Mouse (Mus musculus): Measurements from ENCODE around the gene Lamb1.

The Lamb1 gene

DNA sequence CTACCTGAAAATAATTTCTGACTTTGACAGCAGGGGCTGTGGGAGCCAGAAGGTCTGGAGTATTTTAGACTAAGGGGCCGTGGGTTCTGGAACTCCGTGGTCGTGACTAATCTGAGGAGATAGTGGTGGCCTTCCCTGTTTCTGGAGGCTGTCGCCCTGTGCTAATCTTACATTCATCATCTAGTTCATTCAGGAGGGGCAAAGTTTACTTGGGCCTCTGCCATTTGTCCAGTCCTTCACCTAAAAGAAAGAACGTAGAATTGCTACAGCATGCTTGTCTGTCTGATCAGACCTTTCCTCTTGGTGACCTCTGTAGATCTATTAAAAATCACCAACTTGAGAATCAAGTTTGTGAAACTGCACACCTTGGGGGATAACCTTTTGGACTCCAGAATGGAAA, 17.2 kb downstream of the Lamb1 start:
- DNase-seq (ENCODE audit: low read depth in 2 of 2, low spot score in 2 of 2): no peak

DNA sequence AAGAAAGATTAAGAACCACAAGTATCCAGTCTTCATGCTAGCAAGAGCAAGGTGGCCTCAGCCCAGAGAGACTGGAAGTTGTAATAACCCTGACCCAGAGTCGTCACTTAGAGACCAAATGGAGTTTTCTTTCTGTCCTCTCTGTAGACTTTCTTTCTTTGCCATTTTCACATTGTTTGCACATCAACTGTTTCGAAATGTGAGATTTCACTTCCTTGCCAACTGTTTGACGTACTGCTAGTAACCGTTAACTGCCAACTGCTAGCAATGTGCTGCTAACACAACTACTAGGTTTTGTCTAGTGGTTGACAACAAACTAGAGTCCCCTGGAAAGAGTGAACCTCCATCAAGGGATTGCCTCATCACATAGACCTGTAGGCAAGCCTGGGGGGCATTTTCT, 18.1 kb downstream of the Lamb1 start:
- no peak for DNase-seq (ENCODE audit: low read depth in 2 of 2, low spot score in 2 of 2)

DNA sequence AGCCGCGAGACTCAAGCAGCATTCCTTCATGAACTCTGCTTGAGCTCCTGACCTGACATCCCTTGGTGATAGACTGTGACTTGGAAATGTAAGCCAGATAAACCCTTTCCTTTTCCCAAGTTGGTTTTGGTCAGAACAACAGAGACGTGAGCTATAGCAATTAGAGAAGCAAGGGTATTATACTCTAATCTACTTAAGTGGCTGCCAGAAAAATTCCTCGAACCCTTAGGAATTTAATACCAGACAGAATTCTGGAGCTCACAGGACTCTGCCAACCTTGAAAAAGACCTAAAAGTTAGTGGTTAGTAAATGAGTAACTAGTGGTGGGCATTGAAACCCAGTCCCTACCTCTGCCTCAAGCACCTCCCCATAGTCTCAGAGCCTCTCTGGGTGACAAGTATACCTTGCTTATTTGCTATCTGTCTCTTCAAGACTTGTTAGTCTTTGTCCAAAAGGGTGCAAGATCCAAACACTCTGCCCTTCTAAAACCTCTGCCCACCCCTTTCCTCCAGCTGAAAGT, 18.6 kb downstream of the Lamb1 start:
- DNase-seq (ENCODE audit: low read depth in 2 of 2, low spot score in 2 of 2): no peak

DNA sequence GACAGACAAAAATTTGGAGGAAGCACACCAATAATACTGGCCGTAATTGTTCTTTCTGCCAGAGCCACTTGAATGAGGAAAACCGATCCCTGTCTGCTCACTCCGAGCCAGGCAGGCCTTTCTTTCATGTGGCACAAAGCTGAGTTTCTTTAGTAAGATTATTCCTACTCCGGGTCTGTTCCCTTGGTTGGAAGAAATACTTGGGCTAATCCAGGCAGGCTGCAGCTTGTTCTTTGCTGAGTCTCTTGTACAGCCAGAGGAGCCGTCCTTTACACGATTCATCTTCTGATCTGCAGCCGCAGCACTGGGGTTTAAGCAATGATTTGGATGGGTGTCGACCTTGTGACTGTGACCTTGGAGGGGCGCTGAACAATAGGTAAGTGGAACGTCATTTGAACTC, 24.0 kb downstream of the Lamb1 start:
- no peak for DNase-seq (ENCODE audit: low read depth in 2 of 2, low spot score in 2 of 2)

DNA sequence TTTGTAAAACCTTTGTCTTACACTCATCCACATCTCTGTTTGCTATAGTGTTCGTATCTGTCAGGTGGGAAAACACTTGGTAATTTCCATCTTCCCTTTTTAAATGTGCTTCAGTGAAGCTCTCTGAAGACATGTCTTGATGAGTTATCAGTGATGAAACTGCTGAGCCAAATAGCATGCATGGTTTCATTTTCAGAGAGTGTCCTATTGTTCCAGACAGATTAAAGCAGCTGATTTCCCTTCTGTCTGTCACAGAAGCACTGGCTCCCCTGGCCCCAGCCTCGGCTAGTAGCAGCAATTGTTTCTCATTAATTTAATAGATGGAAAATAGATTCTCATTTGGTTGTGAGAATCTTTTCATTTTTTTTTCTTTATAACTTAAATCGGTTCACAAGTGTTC, 25.9 kb downstream of the Lamb1 start:
- DNase-seq (ENCODE audit: low read depth in 2 of 2, low spot score in 2 of 2): no peak

DNA sequence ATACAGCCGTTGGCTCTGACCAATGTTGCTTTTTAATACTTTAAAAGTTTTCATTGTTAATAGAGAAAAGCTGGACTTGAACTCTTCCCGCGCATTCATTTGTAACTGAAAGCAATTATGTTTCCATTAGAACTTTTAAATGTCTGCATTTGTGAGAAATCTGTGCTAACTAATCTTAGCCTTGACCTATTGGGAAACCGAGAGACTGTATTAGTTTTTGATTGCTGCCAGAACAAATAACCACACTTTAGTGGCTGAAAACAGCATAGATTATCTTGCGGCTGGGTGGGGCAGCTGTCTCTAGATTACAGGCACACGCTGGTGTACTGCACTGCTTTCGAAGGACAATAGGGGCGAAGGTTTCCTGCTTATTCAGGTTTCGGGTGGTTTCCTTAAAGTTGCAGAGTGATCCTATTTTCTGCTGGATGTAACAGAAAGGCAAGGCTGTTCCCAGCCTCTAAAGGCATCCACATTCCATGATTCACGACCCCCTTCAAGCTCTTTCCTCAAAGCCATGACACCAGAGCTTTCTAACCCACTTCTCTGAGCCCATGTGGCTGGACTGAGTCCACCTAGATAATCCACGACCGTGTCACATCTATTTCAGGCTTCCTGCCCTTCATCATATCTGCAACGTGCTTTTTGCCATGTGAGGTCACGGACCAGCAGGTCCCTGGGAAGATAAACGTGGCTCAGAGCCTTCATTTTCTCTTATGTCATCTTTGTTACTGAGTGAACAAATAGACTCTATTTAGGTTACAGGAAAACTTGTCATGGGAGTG, 28.5 kb downstream of the Lamb1 start:
- DNase-seq (ENCODE audit: low read depth in 2 of 2, low spot score in 2 of 2): no peak

DNA sequence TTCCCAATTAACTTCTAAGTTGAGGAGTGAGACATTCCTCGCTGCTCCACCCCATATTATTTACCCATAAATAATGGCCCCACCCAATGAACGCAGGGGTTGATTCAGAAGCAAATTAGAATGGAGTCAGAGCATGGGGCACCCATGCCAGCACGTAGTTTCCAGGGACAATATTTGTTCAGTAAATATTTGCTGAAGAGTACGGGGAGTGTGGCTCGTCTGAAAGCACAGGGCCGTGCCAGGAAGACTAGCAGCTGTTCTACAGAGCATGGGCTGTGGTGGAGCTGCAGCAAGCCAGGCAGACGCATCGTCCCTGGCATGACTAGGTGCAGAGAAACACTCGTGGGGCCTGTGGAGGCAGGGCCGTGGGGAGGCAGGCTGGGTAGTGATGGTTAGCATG, 29.5 kb downstream of the Lamb1 start:
- no peak for DNase-seq (ENCODE audit: low read depth in 2 of 2, low spot score in 2 of 2)

DNA sequence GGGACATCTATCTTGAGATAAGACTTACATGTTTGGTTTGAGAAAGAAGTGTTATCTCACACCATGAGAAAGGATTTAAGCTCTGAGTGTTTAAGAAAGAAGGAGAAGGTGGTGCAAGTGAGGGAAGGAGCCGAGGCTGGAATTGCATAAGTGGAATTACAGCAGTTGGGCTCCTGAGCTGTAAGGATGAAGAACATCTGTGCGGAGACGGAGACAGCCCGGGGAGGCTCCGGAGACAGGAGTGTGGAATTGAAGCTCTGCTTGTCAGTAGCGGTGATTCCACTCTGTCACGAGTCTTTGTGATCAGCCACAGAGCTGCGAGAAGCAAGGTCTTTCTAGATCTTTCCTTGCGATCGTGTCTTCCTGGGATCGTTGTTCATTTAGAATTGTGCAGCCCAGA, 30.0 kb downstream of the Lamb1 start:
- DNase-seq (ENCODE audit: low read depth in 2 of 2, low spot score in 2 of 2): no peak

DNA sequence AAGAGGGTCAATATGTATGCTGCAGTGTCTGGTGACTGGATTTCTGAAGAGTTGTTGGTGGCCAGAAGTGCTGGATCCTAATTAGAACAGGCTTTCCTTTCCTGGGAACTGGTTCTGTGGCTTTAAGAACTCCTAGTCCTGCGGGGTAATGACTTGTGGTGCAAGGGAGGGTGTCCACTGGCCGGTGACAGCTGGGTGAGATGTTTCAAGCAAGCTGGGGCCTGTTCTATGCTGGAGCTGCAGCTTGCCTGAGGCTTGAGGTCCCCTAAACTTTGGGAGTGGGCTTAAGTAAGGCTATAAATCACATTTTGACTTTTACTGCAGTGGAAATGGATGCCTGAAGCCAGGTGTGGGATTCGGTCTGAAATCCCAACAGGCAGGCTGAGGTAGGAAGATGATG, 30.5 kb downstream of the Lamb1 start:
- DNase-seq (ENCODE audit: low read depth in 2 of 2, low spot score in 2 of 2): no peak

DNA sequence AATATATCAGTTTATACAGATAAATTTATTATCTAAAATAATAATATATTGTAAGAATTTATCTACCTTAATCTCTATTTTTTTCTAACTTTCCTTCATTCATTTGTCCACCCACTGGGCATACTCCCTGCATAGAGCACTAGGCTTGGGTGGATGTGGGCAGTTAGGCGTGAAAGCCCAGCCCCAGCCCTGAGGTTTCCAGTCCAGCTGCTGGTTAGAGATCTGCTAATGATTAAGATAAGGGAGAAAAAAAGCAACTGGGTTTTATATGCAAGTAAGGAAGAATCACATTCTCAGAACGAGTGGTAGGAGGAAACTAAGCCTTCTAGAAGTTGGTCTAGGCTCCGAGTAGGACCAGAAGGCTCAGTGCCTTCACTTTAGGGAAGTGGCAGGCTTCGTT, 31.1 kb downstream of the Lamb1 start:
- no peak for DNase-seq (ENCODE audit: low read depth in 2 of 2, low spot score in 2 of 2)

DNA sequence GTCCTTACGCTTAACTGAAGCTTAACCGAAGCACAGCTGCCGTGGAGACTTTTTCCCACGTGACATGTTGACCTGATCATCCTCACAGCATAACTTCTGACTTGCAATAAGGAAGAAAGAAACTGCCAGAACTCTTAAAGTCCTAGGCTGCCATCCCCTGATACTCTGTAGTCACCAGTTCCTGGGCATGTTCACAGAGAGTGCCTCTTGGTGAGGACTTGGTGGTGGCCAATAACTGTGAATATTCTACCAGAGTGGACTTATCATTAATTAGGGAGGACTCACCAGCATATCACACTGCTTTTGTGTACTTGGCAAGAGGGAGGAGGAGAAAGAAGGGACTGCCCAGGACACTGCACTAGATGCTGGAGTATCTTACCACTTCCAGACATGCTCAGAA, 33.1 kb downstream of the Lamb1 start:
- no peak for DNase-seq (ENCODE audit: low read depth in 2 of 2, low spot score in 2 of 2)

DNA sequence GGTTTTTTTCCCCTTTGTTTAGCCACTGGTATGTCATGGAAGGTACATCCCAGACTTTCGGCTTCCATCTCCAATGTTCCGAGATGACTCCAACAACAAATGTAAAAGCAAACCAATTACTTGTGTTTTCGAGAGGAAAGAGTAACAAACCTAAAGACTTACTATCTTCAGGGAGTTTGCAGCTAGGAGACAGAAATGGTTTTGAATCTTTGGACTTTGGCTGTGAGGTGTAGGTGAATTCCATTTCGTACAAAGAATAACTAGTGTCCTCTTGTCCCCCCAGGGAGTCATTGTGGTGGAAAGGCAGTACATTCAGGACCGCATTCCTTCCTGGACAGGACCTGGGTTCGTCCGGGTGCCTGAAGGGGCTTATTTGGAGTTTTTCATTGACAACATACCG, 33.5 kb downstream of the Lamb1 start:
- no peak for DNase-seq (ENCODE audit: low read depth in 2 of 2, low spot score in 2 of 2)

DNA sequence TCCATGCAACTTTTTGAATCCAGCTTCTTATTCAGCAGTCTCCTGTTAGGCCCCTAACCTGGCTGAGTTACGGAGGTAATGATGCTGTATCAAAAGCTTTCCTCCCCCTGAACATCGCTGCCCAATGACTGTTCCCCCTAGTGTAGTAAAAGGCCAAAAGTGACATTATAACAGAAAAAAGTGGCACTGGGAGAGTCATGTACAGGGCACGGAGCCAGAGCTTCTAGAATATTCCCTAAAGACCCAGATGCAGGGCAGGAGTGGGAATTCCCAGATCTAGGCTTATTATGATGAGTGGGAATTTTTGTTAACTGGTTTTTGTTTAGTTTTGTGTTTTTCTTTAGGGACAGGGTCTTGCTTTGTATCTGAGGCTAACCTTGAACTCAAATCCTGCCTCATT, 34.1 kb downstream of the Lamb1 start:
- no peak for DNase-seq (ENCODE audit: low read depth in 2 of 2, low spot score in 2 of 2)

DNA sequence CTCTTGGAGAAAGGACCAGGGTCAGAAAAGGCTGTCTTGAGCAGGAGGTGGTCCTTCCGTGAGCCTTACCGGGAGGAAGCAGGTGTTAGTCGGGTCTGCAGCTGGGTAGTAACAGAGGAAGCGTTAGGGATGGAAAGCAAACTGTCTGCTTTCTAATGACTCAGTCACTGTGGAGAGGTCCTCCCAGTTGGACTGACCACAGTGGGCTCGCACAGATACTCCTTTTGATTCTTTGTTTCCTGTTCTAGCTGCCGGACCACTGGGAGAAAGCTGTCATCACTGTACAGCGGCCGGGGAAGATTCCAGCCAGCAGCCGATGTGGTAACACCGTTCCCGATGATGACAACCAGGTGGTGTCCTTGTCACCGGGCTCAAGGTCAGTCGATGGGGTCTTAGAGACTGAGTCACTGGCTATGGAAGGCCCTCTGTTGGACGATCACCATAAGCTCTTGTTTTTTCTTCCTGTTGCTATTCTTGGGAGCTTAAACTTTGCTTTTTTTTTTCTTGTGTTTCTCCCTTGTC, 34.7 kb downstream of the Lamb1 start:
- no peak for DNase-seq (ENCODE audit: low read depth in 2 of 2, low spot score in 2 of 2)

DNA sequence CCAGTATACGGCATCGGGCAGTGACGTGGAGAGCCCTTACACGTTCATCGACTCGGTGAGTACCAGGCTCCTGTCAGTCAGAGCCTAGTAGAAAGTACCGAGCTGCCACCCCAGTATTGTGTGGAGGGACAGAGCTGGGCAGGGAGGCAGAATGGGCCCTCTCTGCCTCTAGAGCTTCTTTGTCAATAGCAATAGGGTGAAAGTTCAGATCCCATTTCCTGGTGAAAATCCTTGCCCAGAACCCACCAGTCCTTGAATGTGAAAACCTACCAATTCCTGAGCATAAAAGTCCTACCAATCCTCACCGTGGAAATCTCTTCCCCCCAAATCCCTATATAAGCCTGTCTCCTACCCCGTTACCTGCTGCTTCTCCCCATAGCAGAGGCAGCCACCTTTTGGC, 35.2 kb downstream of the Lamb1 start:
- DNase-seq (ENCODE audit: low read depth in 2 of 2, low spot score in 2 of 2): no peak

DNA sequence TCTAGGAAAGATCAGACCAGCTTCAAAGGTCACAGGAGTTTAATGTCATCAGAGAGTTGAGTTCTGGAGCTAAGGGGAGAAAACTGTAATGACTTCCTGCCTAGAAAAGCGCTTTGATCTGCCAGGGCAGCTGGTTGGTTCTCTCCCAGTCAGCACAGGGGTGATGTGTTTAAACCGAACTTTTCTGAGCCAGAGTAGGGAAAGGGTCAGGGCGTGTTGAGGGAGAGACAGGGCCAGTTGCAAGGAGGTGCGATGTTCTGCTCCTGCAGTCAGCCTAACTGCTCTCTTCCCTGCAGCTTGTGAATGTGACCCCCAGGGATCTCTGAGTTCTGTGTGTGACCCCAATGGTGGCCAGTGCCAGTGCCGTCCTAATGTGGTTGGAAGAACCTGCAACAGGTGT, 37.2 kb downstream of the Lamb1 start:
- no peak for DNase-seq (ENCODE audit: low read depth in 2 of 2, low spot score in 2 of 2)

DNA sequence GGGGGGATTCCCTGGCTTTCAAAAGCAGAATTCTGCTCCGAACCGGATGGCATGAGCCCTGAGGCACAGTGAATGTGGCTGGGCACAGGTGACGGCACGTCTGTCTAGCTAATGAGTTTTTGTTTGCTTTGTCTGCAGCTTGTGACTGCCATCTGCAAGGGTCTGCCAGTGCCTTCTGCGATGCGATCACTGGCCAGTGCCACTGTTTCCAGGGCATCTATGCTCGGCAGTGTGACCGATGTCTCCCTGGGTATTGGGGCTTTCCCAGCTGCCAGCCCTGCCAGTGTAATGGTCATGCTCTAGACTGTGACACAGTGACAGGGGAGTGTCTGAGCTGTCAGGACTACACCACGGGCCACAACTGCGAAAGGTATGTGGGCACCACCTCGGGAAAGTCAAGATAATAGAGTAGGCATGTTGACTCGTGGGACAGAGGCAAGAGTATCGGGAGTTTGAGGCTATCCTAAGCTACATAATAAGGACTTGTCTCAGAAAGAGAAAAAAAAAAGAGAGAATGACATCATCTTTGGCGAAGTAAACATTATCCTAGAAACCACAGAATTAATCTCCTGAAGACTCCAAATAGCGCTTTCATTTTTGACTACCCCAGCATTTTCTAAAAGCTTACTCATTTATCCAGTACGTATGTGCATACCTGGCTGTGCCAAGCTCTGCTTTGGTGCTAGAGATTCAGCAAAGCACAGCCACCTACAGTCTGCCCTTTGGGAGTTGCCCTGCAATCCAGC, 37.9 kb downstream of the Lamb1 start:
- no peak for DNase-seq (ENCODE audit: low read depth in 2 of 2, low spot score in 2 of 2)

DNA sequence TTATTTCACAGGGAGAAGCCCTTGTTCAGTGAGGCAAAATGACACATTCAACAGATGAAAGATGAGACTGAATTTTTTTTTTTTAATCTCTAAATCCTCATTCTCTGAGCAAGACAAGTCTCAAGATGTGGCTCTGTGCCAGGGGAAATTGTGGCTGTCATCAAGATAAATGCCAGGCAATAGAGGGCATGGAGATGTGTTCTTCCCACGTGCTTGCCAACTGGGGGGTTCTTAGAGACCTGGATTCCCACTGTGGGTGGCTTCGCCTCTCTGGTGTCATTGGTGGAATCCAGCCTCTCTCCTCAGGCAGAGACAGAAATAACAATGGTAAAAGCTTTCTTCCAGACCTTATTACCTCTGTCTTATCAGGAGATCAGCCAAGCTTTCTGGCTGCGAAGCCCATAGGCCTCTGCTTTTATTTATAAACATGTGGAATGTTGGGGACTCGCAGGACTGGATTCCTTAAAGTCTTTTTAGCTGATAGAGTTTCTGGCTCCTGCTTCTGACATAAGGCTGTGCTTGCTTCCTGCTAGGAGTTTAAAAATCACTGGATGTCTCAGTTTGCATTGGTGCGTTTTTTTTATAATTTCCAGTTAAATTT, 41.1 kb downstream of the Lamb1 start:
- no peak for DNase-seq (ENCODE audit: low read depth in 2 of 2, low spot score in 2 of 2)

DNA sequence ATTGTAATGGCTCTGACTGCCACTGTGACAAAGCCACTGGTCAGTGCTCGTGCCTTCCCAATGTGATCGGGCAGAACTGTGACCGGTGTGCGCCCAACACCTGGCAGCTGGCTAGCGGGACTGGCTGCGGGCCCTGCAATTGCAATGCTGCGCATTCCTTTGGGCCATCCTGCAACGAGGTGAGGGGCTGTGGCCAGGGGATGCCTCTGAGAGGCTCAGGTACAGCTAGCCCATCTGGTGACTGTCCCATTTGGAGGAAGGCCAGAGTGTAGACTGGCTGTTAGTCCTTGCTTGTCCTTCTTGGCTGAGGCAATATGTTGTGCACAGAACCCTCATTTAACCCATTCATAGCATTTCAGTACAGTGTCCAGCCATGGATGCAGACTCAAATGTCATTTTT, 42.0 kb downstream of the Lamb1 start:
- no peak for DNase-seq (ENCODE audit: low read depth in 2 of 2, low spot score in 2 of 2)

DNA sequence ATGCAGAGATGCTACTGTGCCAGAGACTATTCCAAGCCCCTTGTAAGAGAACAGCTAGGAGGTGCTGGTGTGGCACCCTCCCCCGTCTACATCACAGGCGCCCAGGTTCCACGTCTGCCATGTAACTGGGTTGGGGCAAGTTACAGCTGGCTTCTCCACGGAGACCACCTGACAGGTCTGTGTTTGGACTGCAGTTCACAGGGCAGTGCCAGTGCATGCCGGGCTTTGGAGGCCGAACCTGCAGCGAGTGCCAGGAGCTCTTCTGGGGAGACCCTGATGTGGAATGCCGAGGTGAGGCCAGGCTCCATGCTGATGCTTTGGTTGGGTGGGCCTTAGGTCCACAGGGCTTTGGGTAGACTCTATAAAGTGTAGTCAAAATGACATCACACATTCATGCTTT, 42.7 kb downstream of the Lamb1 start:
- no peak for DNase-seq (ENCODE audit: low read depth in 2 of 2, low spot score in 2 of 2)

DNA sequence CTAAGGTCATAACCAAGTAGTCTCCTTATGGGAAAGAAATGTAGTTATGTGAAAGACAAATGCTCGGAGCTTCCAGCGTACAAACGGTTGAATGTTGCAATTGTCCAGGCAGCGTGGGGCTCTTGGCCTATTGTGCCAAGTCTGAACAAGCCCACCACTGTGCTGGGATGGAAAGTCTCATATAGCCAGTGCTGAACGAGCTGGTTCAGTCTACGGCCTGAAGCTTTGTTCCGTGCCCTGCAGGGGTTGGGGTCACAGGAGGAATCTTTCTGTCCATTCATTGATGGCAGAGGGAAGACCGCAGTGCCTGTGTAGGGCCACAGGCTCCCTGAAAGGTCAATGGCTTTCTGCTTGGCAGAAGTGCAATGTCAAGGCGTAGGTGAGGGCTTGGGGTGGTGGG, 45.7 kb downstream of the Lamb1 start:
- DNase-seq (ENCODE audit: low read depth in 2 of 2, low spot score in 2 of 2): no peak

DNA sequence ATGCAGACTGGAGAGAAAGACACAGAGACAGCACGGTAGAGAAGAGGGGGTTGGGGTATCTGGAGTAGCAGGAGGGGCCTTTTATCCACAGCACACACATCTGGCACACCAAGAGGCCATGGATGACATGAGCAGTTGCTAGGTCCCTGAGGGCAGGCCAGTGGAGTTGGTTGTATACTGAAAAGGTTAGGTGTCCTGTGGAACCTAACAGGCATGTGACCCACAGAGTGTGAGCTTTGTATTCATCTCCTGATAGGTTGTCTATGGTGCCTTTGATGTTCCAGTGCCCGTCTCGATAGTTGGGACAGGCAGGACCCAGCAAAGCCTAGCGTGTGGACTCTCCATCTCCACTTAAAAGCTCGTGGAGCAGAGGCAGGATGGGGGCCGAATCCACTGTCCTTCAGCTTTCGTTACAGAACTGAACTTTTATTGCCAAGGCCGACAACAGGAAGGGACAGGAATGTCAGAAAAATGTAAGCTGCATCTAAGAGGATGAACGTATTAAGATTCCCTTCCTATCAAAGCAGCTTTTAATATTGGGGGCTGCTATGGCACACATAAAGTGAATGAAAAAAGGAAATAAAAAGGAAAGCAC, 46.7 kb downstream of the Lamb1 start:
- no peak for DNase-seq (ENCODE audit: low read depth in 2 of 2, low spot score in 2 of 2)

Data from CD8-positive naive resting alpha-beta T cell, adult 2 months (primary cell).